Mouse (Mus musculus) left cerebral cortex, postnatal 10 days (tissue): ENCODE results near the gene Pakap. TPM values are rescaled to one million over a fixed set of nuclear protein-coding genes. Genes with fewer than 3 reads are reported as not detected.

Experiments used
- DNase-seq, 2 experiments: peaks; one replicate each; pipeline ENCODE4 v3.0.0; 2021 to 2022; ENCODE audit warnings: low spot score in 2 of 2, mixed read lengths in 1 of 2; ENCODE audit errors: extremely low spot score in 1 of 2
- intact Hi-C: fragments of 180-260 bp; cut with DNase I; formaldehyde crosslinking; loops from one replicate; pipeline ENCODE4 v1.15.1; 2025
- total RNA-seq, 2 experiments: library from RNA; stranded (reverse); gene quantifications; 2 replicates each; pipeline ENCODE4 v1.2.3; 2021

Pakap gene
- total RNA-seq, 2 experiments from 2014 or later = 19.1 to 20.7 TPM

- DNase-seq = no peak
- intact Hi-C loops = no loop called here
Observed at GRCm38 (mm10) chr4:57772851-57773510, 205.0 kb downstream of the Pakap start.

DNA sequence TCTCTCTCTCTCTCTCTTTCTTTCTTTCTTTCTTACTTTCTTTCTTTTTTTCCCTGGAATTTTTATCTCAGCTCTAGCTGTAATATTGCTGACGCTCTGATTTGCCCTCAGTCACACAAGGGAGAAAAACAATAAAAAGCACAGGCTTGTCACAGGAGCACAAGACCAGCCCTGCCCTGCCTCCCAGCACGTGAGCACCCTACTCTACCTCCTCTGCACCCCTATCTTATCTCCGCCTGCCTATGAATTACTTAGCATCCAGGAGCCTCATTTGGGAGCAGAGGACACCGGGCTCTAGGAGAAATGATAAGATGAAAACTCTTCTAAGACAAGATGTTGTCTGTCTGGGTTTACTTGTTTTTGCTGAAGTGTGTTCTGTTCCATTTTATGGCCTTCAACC is 206.5 kb downstream of the Pakap start:
- intact Hi-C loops = no loop called here
- no peak for DNase-seq

GRCm38 (mm10) chr4:57775582-57775981 is 207.6 kb downstream of the Pakap start:
- intact Hi-C loops = no loop called here
- no peak for DNase-seq

DNA sequence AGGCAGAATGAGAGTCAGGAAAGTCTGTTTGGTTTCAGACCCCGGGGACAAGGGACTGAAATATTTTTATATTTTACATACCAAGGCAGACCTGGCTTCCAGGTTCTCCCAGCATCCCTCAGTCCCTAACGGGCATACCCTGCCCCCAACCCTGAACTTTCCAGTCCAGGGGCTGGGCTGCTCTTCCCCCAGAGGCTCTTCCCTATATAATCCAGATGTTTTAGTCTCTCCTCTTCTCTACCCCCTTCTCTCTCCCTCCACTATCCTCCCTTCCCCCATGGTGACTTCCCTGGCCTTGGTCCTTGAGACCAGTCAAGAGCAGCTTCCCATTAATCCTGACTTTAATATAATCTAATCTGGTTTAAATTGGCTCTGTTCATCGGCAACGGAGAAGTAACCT is 212.4 kb downstream of the Pakap start:
- intact Hi-C loops = no loop called here
- no peak for DNase-seq

- intact Hi-C loops = no loop called here
- DNase-seq = no peak
Observed at GRCm38 (mm10) chr4:57780833-57781641, 213.1 kb downstream of the Pakap start.

- peak in 1 of 2 experiments; percentile 79 for DNase-seq
- intact Hi-C loops = loop anchor here (2.0 kb wide), 1 partner anchor 109 kb away; no protein-coding TSS in a partner anchor
Observed at GRCm38 (mm10) chr4:57781994-57782393, 214.0 kb downstream of the Pakap start.

DNA sequence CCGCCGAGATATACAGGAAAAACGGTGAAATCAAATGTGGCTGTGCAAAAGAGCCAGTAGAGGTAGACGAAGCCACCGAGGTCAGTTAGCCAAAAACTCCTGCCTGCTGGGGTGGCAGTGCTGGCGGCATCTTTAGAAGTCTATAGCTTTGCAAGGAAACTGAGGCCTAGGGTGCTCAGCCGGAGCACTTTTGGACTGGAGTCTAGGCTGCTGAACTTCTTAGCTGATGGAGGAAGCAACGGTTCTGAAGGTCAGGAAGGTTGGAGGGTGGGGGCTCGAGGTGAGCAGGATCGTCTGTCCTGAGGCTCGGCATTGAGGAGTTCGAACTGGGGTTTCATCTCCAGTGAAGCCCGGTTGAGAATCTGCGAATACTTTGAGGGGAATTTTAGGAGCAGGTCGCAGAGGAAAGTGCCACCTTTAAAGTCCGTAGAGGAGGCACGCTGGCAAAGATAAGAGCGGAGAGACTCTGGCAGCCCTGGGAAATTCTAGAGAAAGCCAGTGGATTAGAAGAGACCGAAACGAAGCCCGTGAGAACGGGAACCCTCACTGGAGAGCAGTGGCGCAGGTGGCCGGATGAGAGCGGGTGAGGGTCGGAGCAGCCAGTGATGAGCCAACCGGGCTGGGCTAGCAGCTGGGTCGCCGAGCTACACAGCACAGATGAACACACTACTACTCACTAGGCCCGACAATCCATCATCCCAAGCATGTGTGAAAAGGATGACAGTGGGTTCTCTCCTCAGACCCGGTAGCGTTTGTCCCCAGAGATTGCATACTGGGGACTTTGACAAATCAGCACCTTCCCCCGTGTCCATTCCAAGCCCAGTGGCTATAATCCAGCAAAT is 214.8 kb downstream of the Pakap start:
- peak in 1 of 2 experiments; percentile 38 for DNase-seq

DNA sequence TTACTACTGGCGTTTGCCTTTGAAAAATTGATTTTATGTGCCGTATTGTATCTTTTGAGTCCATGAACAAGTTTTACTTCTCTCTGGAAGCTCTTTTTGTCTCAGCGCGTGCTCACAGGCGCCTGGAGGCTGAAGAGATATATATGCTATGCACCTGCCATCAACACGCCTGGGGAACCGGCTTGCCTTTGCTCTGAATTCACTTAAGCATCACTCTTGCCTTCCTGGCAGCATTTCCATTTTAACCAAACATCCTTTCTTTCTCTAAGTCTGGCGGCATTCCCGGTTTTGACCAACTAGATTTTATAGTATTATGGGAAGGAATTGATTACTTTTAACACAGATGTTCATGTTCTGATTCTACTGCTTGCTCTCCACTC is 215.4 kb downstream of the Pakap start:
- intact Hi-C loops = loop anchor here (2.0 kb wide), 1 partner anchor 111 kb away; no protein-coding TSS in a partner anchor
- DNase-seq = no peak

More for the DNA sequence above, 214.8 kb downstream of the Pakap start:
- intact Hi-C loops = loop anchor here (2.0 kb wide), 1 partner anchor 110 kb away; no protein-coding TSS in a partner anchor

DNA sequence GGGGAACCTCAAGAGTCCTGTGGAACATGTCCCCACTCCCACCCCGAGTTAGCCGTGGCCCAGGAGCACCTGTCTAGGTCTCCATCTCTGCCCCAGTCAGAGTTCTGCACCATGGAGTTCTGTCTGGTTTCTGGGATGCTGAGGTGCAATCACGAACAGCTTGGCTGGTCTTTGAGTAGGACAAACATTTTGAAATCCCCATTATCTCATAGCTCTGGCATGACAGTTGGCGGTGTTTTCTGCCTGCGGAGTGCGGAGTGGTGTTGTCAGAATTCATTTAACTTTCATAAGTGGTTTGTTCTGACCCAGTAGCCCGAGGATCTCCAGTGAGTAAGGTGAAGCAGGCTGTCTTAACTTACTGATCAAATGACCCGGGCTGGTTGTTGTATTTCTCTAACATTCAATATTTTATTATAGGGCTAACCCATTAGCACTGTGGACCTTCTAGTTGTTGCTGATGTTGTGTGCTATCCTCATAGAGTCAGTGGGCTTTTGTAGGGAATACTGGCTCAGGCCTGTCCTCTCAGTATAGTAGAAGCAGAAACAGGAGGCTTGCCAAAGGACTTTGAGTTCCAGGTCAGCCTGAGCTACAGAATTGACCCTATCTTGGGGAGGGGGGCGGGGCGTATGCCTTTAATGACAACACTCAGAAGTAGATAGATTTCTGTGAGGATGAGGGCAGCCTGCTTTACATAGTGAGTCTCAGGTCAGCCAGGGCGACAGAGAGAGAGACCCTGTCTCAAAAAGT is 216.0 kb downstream of the Pakap start:
- DNase-seq = no peak
- intact Hi-C loops = loop anchor here (2.0 kb wide), 1 partner anchor 111 kb away; no protein-coding TSS in a partner anchor

DNA sequence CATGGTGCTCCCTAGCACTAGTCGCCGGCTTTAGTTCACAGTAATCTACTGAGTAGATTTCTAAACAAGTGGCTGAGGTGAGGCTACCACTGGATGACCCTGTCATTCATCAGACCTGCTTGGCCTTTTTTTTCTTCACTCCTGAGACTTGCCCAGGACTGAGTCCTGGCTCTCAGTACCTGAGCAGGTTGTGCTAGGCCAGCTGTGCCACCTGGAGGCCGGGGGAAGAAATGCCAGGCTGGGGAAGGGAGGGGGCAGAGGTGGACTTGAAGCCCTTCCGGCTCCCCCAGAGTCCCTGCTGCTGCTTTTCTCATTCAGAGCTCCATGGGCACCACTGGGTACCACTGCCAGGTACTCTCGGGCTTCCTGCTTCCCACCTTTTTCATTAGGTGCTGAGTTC is 220.7 kb downstream of the Pakap start:
- no peak for DNase-seq
- intact Hi-C loops = no loop called here

DNA sequence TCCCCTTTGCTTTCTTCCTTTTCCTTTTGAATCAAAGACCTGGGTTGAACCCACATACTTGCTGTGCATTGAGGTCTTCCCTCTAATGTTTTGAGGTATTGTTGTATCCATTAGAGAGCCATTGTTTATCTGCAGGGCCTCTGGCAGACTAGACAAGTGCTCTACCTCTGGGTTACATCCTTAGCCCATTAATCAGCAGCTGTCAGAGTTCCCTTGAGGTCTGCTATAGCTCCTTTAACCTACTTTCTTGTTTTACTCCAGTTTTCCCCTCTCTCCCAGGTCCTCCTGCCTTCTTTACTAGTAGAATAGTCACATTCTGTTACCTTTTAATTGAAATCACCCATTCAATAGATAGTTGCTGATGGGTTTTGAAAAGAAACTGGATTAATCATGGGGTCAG is 221.1 kb downstream of the Pakap start:
- intact Hi-C loops = no loop called here
- no peak for DNase-seq

GRCm38 (mm10) chr4:57793989-57794388 is 226.0 kb downstream of the Pakap start:
- no peak for DNase-seq
- intact Hi-C loops = no loop called here

DNA sequence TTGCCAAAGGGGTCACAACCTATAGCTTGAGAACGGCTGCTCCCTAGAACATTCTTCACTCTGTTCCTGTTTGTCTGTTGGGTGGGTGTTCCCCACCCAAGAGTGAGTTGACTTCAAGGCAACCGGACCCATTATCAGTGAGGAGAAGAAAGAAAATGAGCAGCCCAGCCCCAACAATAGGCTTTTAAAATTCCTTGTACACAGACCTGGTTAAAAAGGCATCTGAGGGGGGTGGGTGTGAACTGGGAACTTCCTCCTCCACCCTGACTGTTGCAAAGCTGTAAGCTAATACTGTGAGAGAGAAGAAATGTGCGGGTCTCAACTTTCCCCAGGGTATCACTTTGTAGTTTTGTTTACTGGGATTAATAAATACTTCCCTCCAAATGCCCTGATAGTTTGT is 226.6 kb downstream of the Pakap start:
- intact Hi-C loops = no loop called here
- no peak for DNase-seq

DNA sequence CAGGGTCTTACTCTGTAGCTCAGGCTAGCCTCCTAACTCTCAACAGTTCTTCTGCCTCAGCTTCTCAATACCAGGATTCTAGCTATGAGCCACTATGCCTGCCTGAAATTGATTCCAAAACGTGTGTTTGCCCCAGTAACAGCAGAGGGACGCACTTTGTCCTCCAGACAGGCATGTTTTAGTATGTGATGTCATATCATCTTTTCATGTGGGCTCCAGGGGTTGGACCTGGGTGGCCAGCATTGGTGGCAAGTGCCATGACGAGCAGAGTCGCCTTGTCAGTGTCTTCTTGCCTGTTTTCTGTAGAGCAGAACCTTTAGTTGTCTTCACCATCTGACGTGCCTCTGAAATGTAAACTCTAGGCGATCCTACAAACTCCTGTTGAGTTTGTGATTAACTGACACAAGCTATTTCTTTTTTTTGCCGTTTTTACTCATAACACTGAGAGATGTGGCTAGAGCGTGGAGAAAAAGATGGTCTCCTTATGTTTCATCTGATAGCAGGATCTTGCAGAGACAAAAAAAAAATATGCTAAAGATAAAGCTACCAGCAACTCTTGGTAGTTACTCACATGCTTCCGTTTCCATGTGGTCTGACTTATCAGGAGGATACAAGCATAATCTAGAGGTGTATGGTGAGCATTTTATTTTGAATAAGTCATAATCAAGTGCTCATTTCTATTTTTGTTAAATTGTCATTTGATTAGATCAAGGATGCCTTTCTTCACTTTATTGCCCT is 229.7 kb downstream of the Pakap start:
- DNase-seq = no peak
- intact Hi-C loops = no loop called here

DNA sequence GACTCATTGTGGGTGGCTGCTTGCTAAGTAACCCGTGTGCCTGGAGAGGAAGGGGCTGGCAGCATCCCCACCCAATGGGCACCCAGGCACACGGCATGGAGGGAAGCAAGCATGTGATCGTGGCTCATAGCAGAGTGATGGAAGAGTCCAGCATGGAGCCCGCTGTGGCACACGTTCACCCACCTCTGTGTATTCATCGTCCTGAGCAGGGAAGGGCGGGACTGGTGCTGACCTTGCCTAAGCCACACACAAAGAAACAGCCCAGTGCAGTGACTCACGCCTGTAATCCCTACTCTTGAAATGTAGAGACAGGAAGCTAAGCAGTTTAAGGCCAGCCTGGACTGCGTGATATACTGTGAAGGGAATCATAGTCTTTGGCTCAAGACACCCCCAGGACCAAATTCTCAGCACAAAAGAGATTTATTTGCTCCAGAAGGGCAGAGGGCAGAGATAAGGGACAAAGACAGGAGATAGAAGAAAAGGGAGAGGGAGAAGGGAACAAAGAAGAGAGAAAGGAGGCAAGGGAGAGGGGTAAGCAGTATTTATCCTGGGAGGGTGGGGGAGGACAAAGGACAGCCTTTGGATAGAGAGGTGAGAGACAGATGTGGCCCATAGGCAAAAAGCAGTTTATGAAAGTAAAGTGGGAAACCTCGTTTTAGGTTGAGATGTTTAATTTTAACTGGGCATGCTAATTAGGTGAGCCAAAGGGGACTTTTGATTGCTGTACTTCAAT is 230.5 kb downstream of the Pakap start:
- no peak for DNase-seq
- intact Hi-C loops = no loop called here

GRCm38 (mm10) chr4:57799297-57799696 is 231.3 kb downstream of the Pakap start:
- intact Hi-C loops = no loop called here
- no peak for DNase-seq

GRCm38 (mm10) chr4:57801239-57801638 is 233.3 kb downstream of the Pakap start:
- intact Hi-C loops = no loop called here
- no peak for DNase-seq
